Mouse (Mus musculus): ENCODE data around the gene Cst13.
A peak's percentile ranks its signal among the peaks of the same experiment; 100 is the strongest.

- TF ChIP-seq CTCF (IDR thresholded peaks at IDR 0.05; ENCODE audit: extremely low read depth, insufficient read length, insufficient replicate concordance, low read depth, low read length) (peak; percentile 67; the same call in 1 of the 2 replicates), POLR2A (IDR thresholded peaks at IDR 0.05; ENCODE audit: low read depth, low read length) (no peak)
Observed at GRCm38 (mm10) chr2:148851116-148851906, 31.4 kb downstream of the Cst13 start.
